Mouse (Mus musculus) layer of hippocampus, adult 9-11 months (tissue): ENCODE measurements around the gene Acot8.

Experiments used
- DNase-seq: peaks from one replicate; pipeline ENCODE4 v3.0.0; 2022

Acot8 gene

GRCm38 (mm10) chr2:164779481-164780086 is 25.1 kb downstream of the Acot8 start, which contains the start of gene Tnnc2:
Gene Tnnc2 (minus strand): TSS chr2:164779967.
- no peak for DNase-seq

DNA sequence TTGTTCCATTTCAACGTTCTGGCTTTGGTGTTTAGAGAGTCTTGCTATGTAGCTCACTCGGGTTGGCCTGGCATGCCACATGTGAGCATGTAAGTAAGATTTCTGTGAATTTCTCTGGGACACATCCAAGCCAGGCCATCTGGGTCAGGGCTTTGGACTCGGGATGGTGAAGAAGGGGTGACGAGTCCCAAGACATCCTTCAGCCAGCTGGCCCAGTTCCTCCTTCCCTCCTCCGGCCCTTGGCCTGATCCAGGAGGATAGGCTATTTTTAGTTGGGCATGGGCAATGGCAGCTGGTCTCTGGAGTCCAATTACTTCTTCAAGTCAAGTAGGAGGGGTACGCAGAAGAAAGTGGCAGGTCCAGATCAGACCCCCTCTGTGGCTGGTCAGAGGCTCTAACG is 25.9 kb downstream of the Acot8 start:
- DNase-seq = no peak

GRCm38 (mm10) chr2:164778015-164778287 is 26.7 kb downstream of the Acot8 start:
- DNase-seq = no peak

DNA sequence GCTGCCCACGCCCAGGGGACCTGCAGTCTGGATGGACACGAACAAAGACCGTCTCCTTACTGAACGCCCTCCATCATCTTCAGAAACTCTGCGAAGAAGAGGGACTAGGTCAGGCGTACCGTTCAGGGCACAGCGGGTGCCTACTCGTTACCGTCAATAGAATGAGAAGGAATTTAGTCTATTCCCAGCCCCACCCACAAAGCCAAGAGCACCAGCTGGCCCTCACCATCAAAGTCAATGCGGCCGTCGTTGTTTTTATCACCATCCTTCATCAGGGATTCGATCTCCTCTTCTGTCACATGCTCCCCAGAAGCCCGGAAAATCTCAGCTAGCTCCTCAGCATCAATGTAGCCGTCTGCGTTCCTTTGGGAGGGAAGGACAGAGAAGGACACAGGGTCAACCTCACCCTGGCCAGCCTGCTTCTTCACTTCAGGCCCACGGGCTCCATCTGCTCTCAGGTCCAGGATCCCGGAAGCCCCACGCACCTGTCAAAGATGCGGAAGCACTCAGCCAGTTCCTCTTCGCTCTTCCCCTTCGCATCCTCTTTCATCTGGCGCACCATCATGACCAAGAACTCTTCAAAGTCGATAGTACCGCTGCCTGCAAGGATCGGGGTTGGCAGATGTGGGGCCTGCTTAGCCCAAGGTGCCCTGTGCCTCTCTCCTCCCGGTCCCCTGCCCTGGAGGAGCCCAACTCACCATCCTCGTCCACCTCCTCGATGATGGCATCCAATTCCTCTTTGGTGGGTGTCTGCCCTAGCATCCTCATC is 27.3 kb downstream of the Acot8 start:
- DNase-seq = no peak

- DNase-seq = no peak
Measured at GRCm38 (mm10) chr2:164776801-164777200, 27.9 kb downstream of the Acot8 start.

DNA sequence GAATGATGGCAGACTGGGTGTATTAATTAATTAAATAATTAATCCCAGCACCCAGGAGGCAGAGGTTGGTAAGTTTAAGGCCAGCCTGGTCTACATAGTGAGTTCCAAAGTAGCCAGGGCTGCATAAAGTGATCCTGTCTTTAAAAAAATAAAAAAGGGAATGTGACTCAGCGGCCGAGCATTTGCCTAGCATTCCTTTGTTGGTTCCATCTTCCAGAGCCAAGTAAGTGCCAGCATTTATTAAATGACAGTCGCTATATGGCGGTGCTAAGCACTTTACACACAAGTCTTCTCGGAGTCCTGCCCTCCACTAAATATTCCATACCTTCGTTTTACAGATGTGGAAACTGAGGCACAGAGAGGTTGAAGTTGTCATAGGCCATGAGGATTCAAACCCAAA is 28.6 kb downstream of the Acot8 start:
- no peak for DNase-seq

GRCm38 (mm10) chr2:164773989-164774364 is 30.7 kb downstream of the Acot8 start:
- no peak for DNase-seq

DNA sequence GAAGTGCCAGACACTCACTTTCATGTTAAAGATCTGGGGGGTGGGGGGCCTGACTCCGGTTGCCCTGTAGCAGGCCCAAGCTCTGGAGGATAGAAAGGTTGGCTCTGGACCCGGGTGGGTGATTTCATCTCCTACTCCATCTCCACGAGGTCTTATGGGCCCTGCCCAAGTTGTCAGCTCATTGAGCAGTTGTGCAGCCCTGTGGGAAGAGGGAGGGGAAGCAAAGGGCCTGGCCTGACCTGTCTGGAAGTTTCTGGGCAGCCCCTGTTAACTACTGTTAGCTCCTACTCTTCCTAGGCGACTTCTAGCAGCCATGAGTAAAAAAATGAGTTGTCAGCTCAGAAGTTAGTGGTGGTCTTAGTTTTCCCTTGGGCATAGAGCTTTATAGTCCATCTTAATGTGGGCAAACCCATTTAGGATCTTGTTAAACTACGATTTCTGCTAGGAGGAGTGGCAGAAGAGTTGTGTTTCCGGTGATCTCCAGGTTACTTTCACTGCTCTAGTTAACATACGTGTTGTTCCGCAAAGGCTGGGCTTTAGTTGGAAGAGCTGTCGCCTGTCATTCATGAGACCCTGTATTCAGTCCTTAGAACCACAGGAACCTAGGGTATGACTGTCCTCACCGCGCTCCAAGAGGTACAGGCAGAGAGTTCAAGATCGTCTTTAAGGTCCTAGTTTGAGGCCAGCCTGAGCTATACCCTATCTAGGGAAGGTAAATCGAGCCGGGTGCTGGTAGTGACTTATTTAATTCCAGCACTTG is 31.3 kb downstream of the Acot8 start:
- no peak for DNase-seq

DNA sequence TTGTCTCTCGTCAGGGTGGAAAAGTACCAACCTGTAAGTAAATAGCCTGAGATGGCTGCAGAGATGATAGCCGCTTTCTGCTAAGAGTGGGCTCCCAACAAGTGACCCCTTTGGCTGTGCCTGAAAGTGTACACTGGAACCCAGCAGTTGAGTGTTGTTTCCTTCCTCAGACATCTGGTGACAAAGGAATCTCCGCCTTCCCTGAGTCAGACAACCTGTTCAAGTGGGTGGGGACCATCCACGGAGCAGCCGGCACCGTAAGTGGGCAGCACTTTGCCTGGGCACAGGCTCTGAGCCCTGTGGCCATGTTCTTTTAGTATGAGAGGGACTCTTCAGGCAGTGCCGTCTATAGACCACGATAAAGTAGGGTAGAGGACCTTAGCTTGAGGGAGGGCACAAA is 33.6 kb downstream of the Acot8 start:
- no peak for DNase-seq

- DNase-seq = no peak
Measured at GRCm38 (mm10) chr2:164770279-164770678, 34.4 kb downstream of the Acot8 start.

DNA sequence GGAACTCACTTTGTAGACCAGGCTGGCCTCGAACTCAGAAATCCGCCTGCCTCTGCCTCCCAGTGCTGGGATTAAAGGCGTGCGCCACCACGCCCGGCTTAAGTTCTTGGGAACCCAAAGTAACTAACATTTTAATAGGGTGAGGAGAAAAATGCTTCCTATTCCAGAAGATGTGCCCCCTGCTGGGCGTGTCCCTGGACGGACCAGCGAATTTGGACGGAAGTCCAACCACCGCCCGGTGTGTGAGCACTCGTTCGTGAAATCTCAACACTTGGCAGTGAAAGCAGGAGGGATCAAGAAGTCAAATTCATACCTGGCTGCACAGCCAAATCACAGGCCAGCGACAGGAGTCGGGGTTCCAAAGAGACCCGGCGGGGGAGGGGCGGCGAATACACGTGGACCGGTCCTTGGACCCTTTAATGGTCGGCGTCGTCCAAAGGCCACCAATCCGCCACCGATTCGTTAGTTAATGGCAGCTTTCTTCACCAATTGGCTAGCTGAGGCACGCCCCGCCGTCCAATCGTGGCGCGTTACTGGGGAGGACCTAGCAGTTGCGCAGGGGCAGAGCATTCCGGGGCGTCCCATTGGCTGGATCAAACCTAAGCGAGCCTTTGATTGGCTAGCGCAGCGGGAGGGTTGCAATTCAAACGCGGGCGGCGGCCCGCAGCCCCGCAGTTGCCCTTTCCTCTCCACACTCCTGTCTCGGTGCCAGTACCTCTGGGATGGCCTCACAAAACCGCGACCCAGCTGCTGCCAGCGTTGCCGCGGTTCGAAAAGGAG is 35.2 kb downstream of the Acot8 start, which contains the start of gene Ube2c:
Ube2c (plus strand) TSS at position 641 of the 780 bp plus-strand sequence.
- peak; percentile 98 for DNase-seq

DNA sequence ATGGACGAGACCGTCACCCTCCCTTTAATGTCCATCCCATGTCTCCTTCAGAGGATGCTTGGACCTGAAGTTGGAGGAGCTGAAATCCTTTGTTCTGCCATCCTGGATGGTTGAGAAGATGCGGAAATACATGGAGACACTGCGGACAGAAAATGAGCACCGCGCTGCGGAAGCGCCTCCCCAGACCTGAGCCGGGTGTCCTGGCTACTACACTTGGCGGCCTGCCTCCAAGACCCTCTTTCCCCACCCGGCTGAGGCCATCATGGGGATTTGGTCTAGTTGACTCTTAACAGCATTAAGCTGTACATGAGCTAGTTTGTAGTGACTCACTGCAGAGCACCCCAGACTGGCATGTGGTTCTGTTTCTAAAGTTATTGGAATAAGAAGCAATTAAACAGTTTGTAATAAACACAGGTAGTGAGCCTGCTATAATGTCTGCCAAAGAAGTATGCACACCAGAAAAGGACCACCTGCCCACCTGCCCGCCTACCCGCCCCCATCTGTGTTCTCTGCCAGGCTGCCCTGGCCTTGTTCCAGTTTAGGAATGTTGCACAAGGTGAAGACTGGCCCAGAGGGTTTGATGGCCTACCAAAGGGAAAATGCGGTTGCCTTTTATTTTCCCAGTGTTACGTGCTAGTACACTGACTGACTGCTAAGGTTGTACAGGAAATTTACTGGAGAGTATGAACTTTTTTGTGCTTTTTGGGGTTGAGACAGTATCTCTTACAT is 36.7 kb downstream of the Acot8 start:
- DNase-seq = no peak

DNA sequence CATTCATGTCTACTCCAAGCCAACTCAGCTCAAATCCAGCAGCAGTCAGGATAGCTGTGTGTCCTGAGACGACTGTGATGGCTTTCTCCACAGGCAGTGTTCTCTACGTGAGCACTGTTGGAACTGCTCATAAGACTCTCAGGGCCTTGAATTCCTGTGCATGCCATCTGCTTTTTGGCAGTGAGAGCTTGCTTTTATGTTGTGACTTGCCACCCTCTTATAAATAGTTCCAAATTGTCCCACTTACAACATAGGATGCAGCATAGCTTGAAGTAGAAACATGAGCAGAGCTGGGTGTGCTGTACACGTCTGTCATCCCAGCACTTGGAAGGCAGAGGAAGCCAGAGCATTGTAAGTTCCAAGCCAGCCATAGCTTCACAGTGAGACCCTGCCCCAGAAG is 38.8 kb downstream of the Acot8 start:
- DNase-seq = peak; percentile 69

DNA sequence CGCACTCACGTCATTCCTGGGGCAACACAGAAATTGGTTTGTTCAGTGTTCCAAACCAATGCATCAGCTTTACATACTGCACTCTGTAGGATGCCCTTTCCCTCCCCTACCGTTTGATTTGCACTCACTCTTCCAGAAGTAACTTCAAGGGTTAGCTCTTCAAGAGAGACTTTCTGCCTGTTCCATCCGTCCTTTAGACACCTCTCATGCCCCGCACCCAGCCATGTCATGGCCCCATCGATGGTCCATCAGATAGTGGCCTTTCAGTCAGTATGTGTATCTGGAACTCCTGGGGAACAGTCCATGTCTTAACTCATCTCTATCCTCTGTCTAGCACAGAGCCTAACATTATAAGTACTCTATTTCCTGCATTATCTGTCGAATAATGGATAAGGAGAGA is 42.1 kb downstream of the Acot8 start:
- no peak for DNase-seq

DNA sequence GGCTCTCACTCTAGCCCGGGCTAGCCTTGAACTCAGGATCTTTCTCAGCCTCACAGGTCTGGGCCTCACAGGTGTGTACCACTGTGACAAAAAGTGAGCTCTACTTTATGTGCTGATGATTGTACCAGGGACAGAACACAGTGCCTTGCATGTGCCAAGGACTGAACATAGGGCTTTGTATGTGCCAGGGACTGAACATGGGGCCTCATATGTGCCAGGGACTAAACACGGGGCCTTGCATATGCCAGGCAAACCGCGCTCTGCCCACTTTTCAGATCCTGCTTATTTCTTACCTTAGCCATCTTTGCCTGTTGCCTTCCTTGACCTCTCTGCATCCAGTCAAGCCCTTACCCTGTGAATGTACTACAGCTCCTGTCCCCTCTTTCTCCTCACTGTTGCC is 42.7 kb downstream of the Acot8 start:
- DNase-seq = no peak

DNA sequence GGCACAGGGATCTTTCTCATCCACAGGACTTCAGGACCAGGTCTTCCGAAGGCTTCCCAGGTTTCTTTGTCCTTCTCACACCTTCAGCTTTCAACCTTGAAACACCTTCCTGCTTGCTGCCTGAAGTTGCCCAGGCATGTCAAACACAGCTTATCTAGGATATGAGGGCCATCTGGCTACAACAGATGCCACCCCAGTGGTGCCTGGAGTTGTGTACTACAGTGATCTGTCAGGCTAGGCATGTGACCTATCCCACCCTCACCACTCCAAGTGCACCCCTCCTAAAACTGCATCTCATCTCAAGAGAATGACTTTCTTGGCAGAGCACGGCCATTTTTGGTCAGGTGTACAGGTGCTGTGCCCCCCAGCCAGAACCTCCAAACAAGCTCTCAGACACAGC is 43.2 kb downstream of the Acot8 start:
- DNase-seq = no peak

- no peak for DNase-seq
Measured at GRCm38 (mm10) chr2:164760059-164760833, 44.4 kb downstream of the Acot8 start.

DNA sequence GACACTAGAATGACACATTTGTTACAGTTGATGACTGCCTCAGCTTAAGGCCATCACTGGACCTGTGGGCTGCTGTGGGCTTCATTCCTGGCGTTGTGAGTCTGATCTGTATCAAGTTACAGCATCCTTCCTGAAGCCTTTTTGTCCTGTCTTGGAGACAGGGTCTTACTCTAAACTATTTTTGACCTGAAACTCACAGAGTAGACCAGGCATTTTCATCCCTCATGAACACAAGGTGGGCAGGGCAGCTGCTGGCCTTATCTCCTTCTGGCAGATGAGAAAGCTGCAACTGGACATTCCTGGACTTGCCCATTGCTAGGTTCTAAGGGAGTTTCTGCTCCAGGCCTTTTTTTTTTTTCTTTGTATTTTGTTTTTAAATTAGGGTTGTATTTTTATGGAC is 46.0 kb downstream of the Acot8 start:
- DNase-seq = no peak

DNA sequence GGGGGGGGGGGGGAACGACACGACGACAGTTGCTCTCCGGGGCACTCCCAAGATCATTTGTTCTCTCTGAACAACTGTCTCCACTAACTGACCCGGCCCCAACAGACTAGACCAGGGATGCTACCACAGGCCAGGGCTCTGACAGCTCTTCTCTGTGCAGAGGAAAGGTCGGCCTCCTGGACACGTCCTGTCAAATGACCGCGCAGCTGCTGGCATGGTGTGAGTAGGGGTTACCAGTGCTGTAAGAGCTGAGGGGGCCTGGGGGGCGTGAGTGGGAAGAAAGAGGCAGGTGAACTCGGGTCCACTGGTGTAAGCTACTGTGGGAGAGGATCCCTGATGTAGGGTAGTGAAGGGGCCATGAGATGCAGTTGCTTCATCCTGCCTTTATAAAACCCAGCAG is 46.8 kb downstream of the Acot8 start:
- DNase-seq = no peak

- DNase-seq = no peak
Measured at GRCm38 (mm10) chr2:164754800-164755199, 49.9 kb downstream of the Acot8 start.

- no peak for DNase-seq
Measured at GRCm38 (mm10) chr2:164754105-164754504, 50.6 kb downstream of the Acot8 start.

DNA sequence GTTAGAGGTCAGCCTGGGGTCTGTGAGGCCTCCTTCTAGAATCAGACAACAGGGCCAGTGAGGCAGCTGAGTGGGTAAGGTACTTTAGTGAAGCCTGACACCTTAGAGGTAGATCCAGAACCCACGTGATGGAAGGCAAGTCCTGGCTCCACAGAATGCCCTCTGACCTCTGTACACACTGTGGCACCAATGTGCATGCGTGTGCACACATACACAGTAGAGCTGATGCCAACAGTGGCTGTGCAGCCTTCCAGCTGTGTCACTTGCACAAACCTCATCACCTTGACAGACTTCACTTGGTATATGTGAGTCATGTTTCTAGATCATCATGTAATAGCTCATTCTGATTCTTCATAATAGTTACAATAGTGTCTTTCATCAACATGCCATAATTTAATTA is 52.2 kb downstream of the Acot8 start:
- no peak for DNase-seq
